Mouse (Mus musculus): ENCODE data around the gene 1700034J05Rik.

The 1700034J05Rik gene

GRCm38 (mm10) chr6:146963396-146964150, 9.4 kb upstream of the 1700034J05Rik start:
- no peak for DNase-seq (ENCODE audit: low spot score)

GRCm38 (mm10) chr6:146961832-146962481, 7.7 kb upstream of the 1700034J05Rik start:
- no peak for DNase-seq (ENCODE audit: low spot score)

- no peak for DNase-seq (ENCODE audit: low spot score)
Measured at GRCm38 (mm10) chr6:146960956-146961355, 6.7 kb upstream of the 1700034J05Rik start.

- no peak for DNase-seq (ENCODE audit: low spot score)
Measured at GRCm38 (mm10) chr6:146959908-146960680, 5.9 kb upstream of the 1700034J05Rik start.

- DNase-seq (ENCODE audit: low spot score) = no peak
Measured at GRCm38 (mm10) chr6:146958694-146959093, 4.5 kb upstream of the 1700034J05Rik start.

- no peak for DNase-seq (ENCODE audit: low spot score)
Measured at GRCm38 (mm10) chr6:146956961-146957360, 2.7 kb upstream of the 1700034J05Rik start.

GRCm38 (mm10) chr6:146955896-146956295, 1.7 kb upstream of the 1700034J05Rik start:
- no peak for DNase-seq (ENCODE audit: low spot score)

- DNase-seq (ENCODE audit: low spot score) = no peak
Measured at GRCm38 (mm10) chr6:146955475-146955874, 1.3 kb upstream of the 1700034J05Rik start.

- DNase-seq (ENCODE audit: low spot score) = no peak
Measured at GRCm38 (mm10) chr6:146950454-146950832, 3.8 kb downstream of the 1700034J05Rik start.

GRCm38 (mm10) chr6:146949682-146950453, 4.4 kb downstream of the 1700034J05Rik start:
- DNase-seq (ENCODE audit: low spot score) = no peak

- no peak for DNase-seq (ENCODE audit: low spot score)
Measured at GRCm38 (mm10) chr6:146947186-146947585, 7.0 kb downstream of the 1700034J05Rik start.

- no peak for DNase-seq (ENCODE audit: low spot score)
Measured at GRCm38 (mm10) chr6:146946327-146947029, 7.7 kb downstream of the 1700034J05Rik start.

- no peak for DNase-seq (ENCODE audit: low spot score)
Measured at GRCm38 (mm10) chr6:146944830-146945229, 9.4 kb downstream of the 1700034J05Rik start.

GRCm38 (mm10) chr6:146944009-146944408, 10.2 kb downstream of the 1700034J05Rik start:
- DNase-seq (ENCODE audit: low spot score) = no peak

- no peak for DNase-seq (ENCODE audit: low spot score)
Measured at GRCm38 (mm10) chr6:146941505-146942275, 12.5 kb downstream of the 1700034J05Rik start.

GRCm38 (mm10) chr6:146939026-146939425, 15.2 kb downstream of the 1700034J05Rik start:
- DNase-seq (ENCODE audit: low spot score) = no peak

- no peak for DNase-seq (ENCODE audit: low spot score)
Measured at GRCm38 (mm10) chr6:146935957-146936356, 18.3 kb downstream of the 1700034J05Rik start.

GRCm38 (mm10) chr6:146933123-146933522, 21.1 kb downstream of the 1700034J05Rik start:
- no peak for DNase-seq (ENCODE audit: low spot score)

GRCm38 (mm10) chr6:146929031-146929430, 25.2 kb downstream of the 1700034J05Rik start:
- DNase-seq (ENCODE audit: low spot score) = no peak

- DNase-seq (ENCODE audit: low spot score) = no peak
Measured at GRCm38 (mm10) chr6:146928108-146928507, 26.1 kb downstream of the 1700034J05Rik start.

All from layer of hippocampus, adult 9-10 months (tissue).